Mouse (Mus musculus) stomach, embryonic 15.5 days (tissue): Measurements from ENCODE around the gene Zfp711. TPM values are rescaled to one million over a fixed set of nuclear protein-coding genes. Genes with fewer than 3 reads are reported as not detected.
A peak's percentile ranks its signal among the peaks of the same experiment; 100 is the strongest.

Experiments
- ATAC-seq: fragments of 200-750 bp; cut with Nextera tagmentation; 2 replicates; pipeline ENCODE4 v1.8.0; 2017; ENCODE audit warnings: low read depth, moderate number of reproducible peaks, moderate TSS enrichment; ENCODE audit not compliant: insufficient read depth, low FRiP score
- H3K27ac ChIP-seq: fragments of 300-500 bp; sonication (generic); 2 replicates; pipeline ENCODE4 v1.5.1; 2015; ENCODE audit warnings: mild to moderate bottlenecking, inconsistent platforms
- H3K27me3 ChIP-seq: fragments of 300-500 bp; sonication (generic); replicated peaks from 2 replicates; pipeline ENCODE4 v1.6.1; 2015; ENCODE audit warnings: inconsistent platforms
- H3K36me3 ChIP-seq: fragments of 300-500 bp; sonication (generic); 2 replicates; pipeline ENCODE4 v1.6.1; 2015; ENCODE audit warnings: inconsistent platforms
- H3K4me1 ChIP-seq: fragments of 300-500 bp; sonication (generic); 2 replicates; pipeline ENCODE4 v1.6.1; 2015; ENCODE audit warnings: inconsistent platforms
- H3K4me2 ChIP-seq: fragments of 300-500 bp; sonication (generic); 2 replicates; pipeline ENCODE4 v1.6.1; 2015; ENCODE audit warnings: mild to moderate bottlenecking, inconsistent platforms
- H3K4me3 ChIP-seq: fragments of 300-500 bp; sonication (generic); replicated peaks from 2 replicates; pipeline ENCODE4 v1.5.1; 2015; ENCODE audit warnings: inconsistent platforms
- H3K9ac ChIP-seq: fragments of 300-500 bp; sonication (generic); 2 replicates; pipeline ENCODE4 v1.6.1; 2015; ENCODE audit warnings: inconsistent platforms
- H3K9me3 ChIP-seq: fragments of 300-500 bp; sonication (generic); 2 replicates; pipeline ENCODE4 v1.6.1; 2016; ENCODE audit warnings: inconsistent platforms
- WGBS: fragments of 180-500 bp; shearing (Covaris S2); methylation state at CpG from one replicate; pipeline ENCODE4 v1.1.7; 2015; 5-methylcytosine and 5-hydroxymethylcytosine counted together
- polyA plus RNA-seq: library from polyadenylated mRNA; unstranded; fragments of >200 nt; fragmentation: Nextera tagmentation; extraction: Ambion mirVana; gene quantifications from 2 replicates; pipeline ENCODE4 v1.2.1, GENCODE M21; 2015

Gene Zfp711
- 8.6 and 9.6 TPM in 2 replicates for polyA plus RNA-seq

- WGBS: 13% methylated on average over 62 of the region's 79 CpGs
- Histone ChIP-seq H3K4me2 (peak within 1 kb of the TSS; percentile 50), H3K9ac (peak within 1 kb of the TSS; percentile 44), H3K4me3 (peak within 1 kb of the TSS; percentile 58), H3K27ac (peak within 1 kb of the TSS; percentile 70), H3K36me3 (no peaks in the 10 kb centered on the region), H3K4me1 (no peaks in the 10 kb centered on the region), H3K9me3 (no peaks in the 10 kb centered on the region), H3K27me3 (no peaks in the 10 kb centered on the region)
- peak; percentile 97 for ATAC-seq
Observed at GRCm38 (mm10) chrX:112600511-112601305, at the start of gene Zfp711. Gene Zfp711, plus strand, starts transcription at chrX:112600526.

GRCm38 (mm10) chrX:112567716-112568115 lies 32.6 kb upstream of the Zfp711 start:
- H3K9ac ChIP-seq: no peak overlapping the region
- no peak for ATAC-seq
- H3K4me3 ChIP-seq: no peak overlapping the region
- no peak overlapping the region for H3K27ac ChIP-seq
- no peaks in the 10 kb centered on the region for H3K36me3 ChIP-seq
- H3K27me3 ChIP-seq: no peaks in the 10 kb centered on the region
- H3K4me1 ChIP-seq: no peaks in the 10 kb centered on the region
- 69% methylated on average over 2 of the region's 2 CpGs for WGBS
- no peaks in the 10 kb centered on the region for H3K9me3 ChIP-seq
- H3K4me2 ChIP-seq: no peak overlapping the region

- no peaks in the 10 kb centered on the region for H3K27me3 ChIP-seq
- no peaks in the 10 kb centered on the region for H3K9me3 ChIP-seq
- peak overlapping the region; percentile 58 for H3K4me3 ChIP-seq
- peak overlapping the region; percentile 35; the same call in 1 of the 2 replicates for H3K27ac ChIP-seq
- WGBS: 17% methylated on average over 61 of the region's 81 CpGs
- peak; percentile 50; the same call in 1 of the 2 replicates for ATAC-seq
- H3K4me1 ChIP-seq: no peaks in the 10 kb centered on the region
- peak overlapping the region; percentile 44; the same call in 1 of the 2 replicates for H3K9ac ChIP-seq
- H3K4me2 ChIP-seq: peak overlapping the region; percentile 50
- no peaks in the 10 kb centered on the region for H3K36me3 ChIP-seq
Observed at GRCm38 (mm10) chrX:112601306-112602120, 1.2 kb downstream of the Zfp711 start.

GRCm38 (mm10) chrX:112675525-112675924 lies 75.2 kb downstream of the Zfp711 start:
- H3K27me3 ChIP-seq: no peaks in the 10 kb centered on the region
- ATAC-seq: no peak
- no peaks in the 10 kb centered on the region for H3K36me3 ChIP-seq
- no peak overlapping the region for H3K27ac ChIP-seq
- H3K9me3 ChIP-seq: no peaks in the 10 kb centered on the region
- no peak overlapping the region for H3K4me2 ChIP-seq
- 29% methylated on average over 1 of the region's 1 CpGs for WGBS
- H3K9ac ChIP-seq: no peak overlapping the region
- H3K4me3 ChIP-seq: no peak overlapping the region
- H3K4me1 ChIP-seq: no peaks in the 10 kb centered on the region

GRCm38 (mm10) chrX:112680605-112681004 lies 80.3 kb downstream of the Zfp711 start:
- Histone ChIP-seq H3K9ac (no peak overlapping the region), H3K4me1 (no peaks in the 10 kb centered on the region), H3K27me3 (no peaks in the 10 kb centered on the region), H3K36me3 (no peaks in the 10 kb centered on the region), H3K9me3 (no peaks in the 10 kb centered on the region), H3K27ac (no peak overlapping the region), H3K4me3 (no peak overlapping the region), H3K4me2 (no peak overlapping the region)
- ATAC-seq: no peak
- WGBS: 33% methylated on average over 5 of the region's 5 CpGs

Other genes with a start within 250 kb of the Zfp711 start
- gene Satl1, start 193.7 kb upstream of the Zfp711 start, polyA plus RNA-seq: not detected in 2 replicates
- 0.54 and 0.58 TPM in 2 replicates for gene 2010106E10Rik, start 105.3 kb upstream of the Zfp711 start, polyA plus RNA-seq
- 9.6 and 12.4 TPM in 2 replicates for gene Pof1b, start 98.1 kb downstream of the Zfp711 start, polyA plus RNA-seq